Mouse (Mus musculus): ENCODE measurements around the gene Ccdc187. TPM values are rescaled to one million over a fixed set of nuclear protein-coding genes. Genes with fewer than 3 reads are reported as not detected.

Ccdc187 gene
- polyA plus RNA-seq (2017; shearing (Covaris generic)) = 0.13 TPM

DNA sequence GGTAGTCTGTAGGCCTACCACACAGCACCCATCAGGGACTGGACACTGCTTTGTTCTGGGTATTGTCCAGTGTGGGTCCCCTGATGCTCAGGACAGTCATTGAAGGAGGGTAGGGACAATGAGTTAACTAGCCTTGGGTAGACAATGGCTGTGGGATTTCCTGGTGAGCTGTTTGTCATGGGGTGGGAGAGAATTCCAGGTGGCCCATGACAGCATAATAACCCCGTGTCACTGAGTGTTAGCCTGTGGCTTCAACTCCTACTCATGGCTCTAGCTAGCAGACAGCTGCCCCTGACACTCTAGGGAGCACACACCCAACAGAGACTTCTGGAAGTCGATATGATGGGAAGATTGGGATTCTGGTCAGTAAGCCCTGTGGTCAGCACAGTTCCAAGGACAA is at the start of gene Ccdc187:
Gene Ccdc187, minus strand, starts transcription at position 101 of the 400 bp plus-strand sequence.

DNA sequence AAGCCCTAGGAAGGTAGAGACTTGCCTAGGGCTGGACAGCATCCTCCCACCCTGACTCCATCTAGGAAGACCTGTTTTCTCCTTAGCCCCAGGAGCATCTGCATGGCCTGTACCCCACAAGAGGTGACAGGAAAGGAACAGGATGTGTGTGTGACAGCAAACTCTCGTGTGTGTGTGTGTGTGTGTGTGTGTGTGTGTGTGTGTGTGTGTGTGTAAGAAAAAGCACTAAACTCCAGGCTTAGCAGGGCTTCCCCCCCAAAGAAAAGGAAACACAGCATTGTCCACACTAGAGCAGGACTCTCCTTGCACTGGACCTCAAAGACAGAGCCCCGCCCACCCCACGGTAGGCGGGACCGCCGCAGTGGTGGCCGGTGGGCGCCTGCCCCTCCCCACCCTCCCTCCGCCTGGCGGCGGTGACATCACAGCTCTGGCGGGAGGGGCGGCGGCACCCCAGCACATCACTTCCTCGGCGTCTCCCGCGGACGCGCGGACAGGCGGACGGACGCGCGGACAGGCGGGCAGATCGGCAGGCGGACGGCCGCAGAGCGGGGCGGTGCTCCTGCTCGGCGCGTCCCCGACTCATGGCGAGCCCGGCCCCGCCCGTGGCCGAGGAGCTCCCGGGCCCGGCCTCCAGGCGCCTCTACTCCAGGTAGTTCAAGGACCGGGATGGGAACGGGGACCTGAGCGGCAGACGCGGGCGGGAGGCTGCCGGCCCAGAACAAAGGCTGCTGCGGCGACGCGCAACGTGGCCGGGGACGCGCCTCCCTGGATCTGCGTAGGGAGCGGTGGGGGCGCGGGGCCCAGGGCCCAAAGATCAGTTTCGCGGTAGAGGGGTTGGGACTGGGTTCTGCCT is 20.9 kb upstream of the Ccdc187 start, which contains the start of gene Gpsm1:
Gene Gpsm1, plus strand, starts transcription at position 444 of the 853 bp plus-strand sequence.

DNA sequence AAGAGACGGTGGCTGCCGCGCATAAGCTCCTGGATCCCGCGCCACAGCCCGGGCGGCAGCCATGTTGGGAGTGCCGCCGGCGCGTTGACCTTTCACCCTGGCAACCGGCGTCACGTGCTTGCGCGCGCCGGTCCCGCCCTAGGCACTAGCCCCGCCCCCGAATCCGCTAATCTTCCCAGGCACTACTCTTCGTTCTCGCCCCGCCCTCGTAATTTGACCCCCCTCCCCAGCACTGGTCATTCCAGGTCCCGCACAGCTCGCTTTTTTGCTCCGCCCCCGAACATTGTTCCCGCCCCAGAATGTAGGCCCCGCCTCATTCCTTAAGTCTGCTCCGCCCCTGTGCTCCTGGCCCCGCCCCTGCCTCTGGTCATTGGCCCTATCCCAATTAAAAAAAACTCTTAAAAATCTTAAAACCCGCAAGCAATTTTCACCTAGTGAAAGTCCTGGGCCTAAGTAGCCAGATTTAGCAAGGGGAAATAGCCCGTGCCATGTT is 57.0 kb downstream of the Ccdc187 start, which contains the start of gene Qsox2:
Gene Qsox2, minus strand, starts transcription at position 236 of the 493 bp plus-strand sequence.

DNA sequence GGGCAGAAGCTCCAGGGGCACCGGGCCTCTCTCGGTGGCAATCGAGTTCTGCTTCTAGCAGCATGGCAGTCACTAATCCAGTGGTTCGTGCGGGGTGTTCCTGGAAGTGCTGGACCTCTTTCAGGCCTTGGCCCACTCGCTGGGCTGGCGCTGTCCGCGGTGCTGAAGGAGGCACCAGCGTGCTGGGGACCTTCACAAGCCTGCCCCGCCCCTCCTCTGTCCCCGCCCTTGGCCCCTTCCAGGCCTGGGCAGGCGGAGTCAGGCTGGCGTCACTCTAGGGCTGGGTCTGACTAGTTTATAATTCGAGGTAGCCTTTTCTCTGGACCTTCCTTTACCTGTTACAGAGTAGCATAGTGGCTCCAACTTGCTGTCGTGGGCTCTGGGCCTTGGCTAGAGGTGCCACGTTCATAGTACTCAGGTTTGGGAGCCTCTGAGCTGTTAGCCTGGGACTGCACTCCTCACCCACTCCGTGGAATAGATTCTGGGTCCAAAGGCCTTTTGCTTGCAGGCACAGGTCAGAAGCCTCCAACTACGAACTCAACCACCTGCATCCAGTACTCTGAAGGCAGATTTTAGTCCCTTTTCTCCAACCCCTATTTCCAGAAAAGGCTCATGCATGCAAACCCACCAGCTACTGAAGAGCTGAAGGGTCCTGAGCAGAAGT is 86.1 kb downstream of the Ccdc187 start, which contains the start of gene Lhx3:
Gene Lhx3, minus strand, starts transcription at position 164 of the 664 bp plus-strand sequence.

Other genes with a start within 250 kb of the Ccdc187 start
- gene Nacc2, start 171.3 kb downstream of the Ccdc187 start, polyA plus RNA-seq (2017; shearing (Covaris generic)) = 2.2 TPM
- gene Lhx3, start 86.3 kb downstream of the Ccdc187 start, polyA plus RNA-seq (2017; shearing (Covaris generic)) = not detected
- 6.6 TPM for gene Qsox2, start 57.0 kb downstream of the Ccdc187 start, polyA plus RNA-seq (2017; shearing (Covaris generic))
- 20.0 TPM for gene Gpsm1, start 21.0 kb upstream of the Ccdc187 start, polyA plus RNA-seq (2017; shearing (Covaris generic))
- 11.0 TPM for gene Dnlz, start 57.6 kb upstream of the Ccdc187 start, polyA plus RNA-seq (2017; shearing (Covaris generic))
- not detected for gene Card9, start 66.4 kb upstream of the Ccdc187 start, polyA plus RNA-seq (2017; shearing (Covaris generic))
- gene Snapc4, start 86.1 kb upstream of the Ccdc187 start, polyA plus RNA-seq (2017; shearing (Covaris generic)) = 44.1 TPM
- 145 TPM for gene Entr1, start 94.8 kb upstream of the Ccdc187 start, polyA plus RNA-seq (2017; shearing (Covaris generic))
- gene Pmpca, start 94.8 kb upstream of the Ccdc187 start, polyA plus RNA-seq (2017; shearing (Covaris generic)) = 70.4 TPM
- gene Inpp5e, start 114.6 kb upstream of the Ccdc187 start, polyA plus RNA-seq (2017; shearing (Covaris generic)) = 28.9 TPM
- 39.8 TPM for gene Sec16a, start 150.7 kb upstream of the Ccdc187 start, polyA plus RNA-seq (2017; shearing (Covaris generic))
- 33.7 TPM for gene Notch1, start 222.1 kb upstream of the Ccdc187 start, polyA plus RNA-seq (2017; shearing (Covaris generic))

Data from effector memory CD4-positive, alpha-beta T cell, adult 7 months (primary cell).